Mouse (Mus musculus) layer of hippocampus, postnatal 14 days (tissue): Measurements from ENCODE around the gene Gps2. TPM values are rescaled to one million over a fixed set of nuclear protein-coding genes. Genes with fewer than 3 reads are reported as not detected.

Experiments used
- DNase-seq, 2 experiments: peaks; one replicate each; pipeline ENCODE4 v3.0.0; 2021 to 2022; ENCODE audit warnings: low spot score in 2 of 2, mixed read lengths in 1 of 2
- microRNA-seq, 2 experiments: library from miRNA; unstranded; fragments of <30 nt; microRNA quantifications; one replicate each; pipeline ENCODE4 v1.2.0; 2021
- total RNA-seq, 2 experiments: library from RNA; stranded (reverse); gene quantifications; 2 replicates each; pipeline ENCODE4 v1.2.3; 2021

Gene Gps2
- total RNA-seq, 2 experiments from 2014 or later: 28.5 to 29.3 TPM

DNA sequence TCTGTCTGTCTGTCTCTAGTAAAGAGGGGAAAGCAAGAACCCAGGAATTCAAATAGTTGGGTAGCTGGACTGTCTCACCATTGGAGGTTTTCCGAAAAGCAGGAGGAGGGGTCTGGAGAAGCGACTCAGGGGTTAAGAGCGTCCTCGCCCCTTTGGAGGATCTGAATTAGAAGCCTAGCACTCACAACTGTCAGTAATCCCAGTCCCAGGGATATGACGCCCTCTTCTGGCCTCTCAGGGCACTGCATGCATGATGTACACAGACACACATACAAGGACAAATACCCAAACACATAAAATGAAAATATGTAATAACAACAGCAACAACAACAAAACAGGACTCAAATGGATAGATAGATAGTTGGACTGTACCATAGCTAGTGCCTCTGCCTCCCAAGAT is 46.9 kb downstream of the Gps2 start:
- no peak for DNase-seq

- DNase-seq: no peak
Measured at GRCm38 (mm10) chr11:69961841-69962240, 48.2 kb downstream of the Gps2 start.

- DNase-seq: no peak
Measured at GRCm38 (mm10) chr11:69964650-69965270, 51.1 kb downstream of the Gps2 start, which contains the start of gene Cldn7. Gene Cldn7, plus strand, starts transcription at chr11:69964779.

GRCm38 (mm10) chr11:69965271-69966005 is 51.8 kb downstream of the Gps2 start:
- DNase-seq: no peak

Small RNA genes within 50 kb of the gene (microRNA-seq; reads per million reads assigned to microRNA genes)
- gene Mir6924: 0 reads per million in 2 experiments

Other genes starting within 250 kb of the Gps2 start
- gene Cd68, start 247.7 kb upstream of the Gps2 start, total RNA-seq: 10 to 100 TPM; 13.1 to 18.5 TPM
- 100 to 1,000 TPM; 409 to 418 TPM for gene Eif4a1, start 241.5 kb upstream of the Gps2 start, total RNA-seq
- 10 to 100 TPM; 84.3 to 88.5 TPM for gene Senp3, start 231.8 kb upstream of the Gps2 start, total RNA-seq
- 1 to 10 TPM in 1 of 2 experiments, under 1 TPM in 1; 0.88 to 1.1 TPM for gene Tnfsf13, start 228.1 kb upstream of the Gps2 start, total RNA-seq
- 1 to 10 TPM; 5.8 to 6.5 TPM for gene Tnfsf12, start 218.0 kb upstream of the Gps2 start, total RNA-seq
- gene Tnfsfm13, start 217.8 kb upstream of the Gps2 start, total RNA-seq: 1 to 10 TPM in 1 of 2 experiments, under 1 TPM in 1; 0.45 to 1.0 TPM
- gene Polr2a, start 155.3 kb upstream of the Gps2 start, total RNA-seq: 10 to 100 TPM; 62.8 to 68.5 TPM
- under 1 TPM in 1 of 2 experiments, not detected in 1; 0.21 TPM for gene Slc35g3, start 151.9 kb upstream of the Gps2 start, total RNA-seq
- 10 to 100 TPM; 82.0 to 83.5 TPM for gene Zbtb4, start 148.0 kb upstream of the Gps2 start, total RNA-seq
- 1 to 10 TPM; 1.0 to 1.1 TPM for gene Chrnb1, start 117.9 kb upstream of the Gps2 start, total RNA-seq
- gene Fgf11, start 112.0 kb upstream of the Gps2 start, total RNA-seq: 10 to 100 TPM; 22.8 to 23.7 TPM
- gene Tmem102, start 108.3 kb upstream of the Gps2 start, total RNA-seq: not detected
- gene Gm39566, start 98.6 kb upstream of the Gps2 start, total RNA-seq: not detected
- not detected for gene Spem2, start 95.4 kb upstream of the Gps2 start, total RNA-seq
- gene Spem1, start 91.7 kb upstream of the Gps2 start, total RNA-seq: under 1 TPM; 0.50 to 0.74 TPM
- 100 to 1,000 TPM; 220 to 226 TPM for gene Nlgn2, start 76.1 kb upstream of the Gps2 start, total RNA-seq
- 100 to 1,000 TPM; 150 to 162 TPM for gene Tmem256, start 75.4 kb upstream of the Gps2 start, total RNA-seq
- 10 to 100 TPM; 22.0 to 23.3 TPM for gene Plscr3, start 67.5 kb upstream of the Gps2 start, total RNA-seq
- not detected for gene Tnk1, start 55.2 kb upstream of the Gps2 start, total RNA-seq
- not detected for gene Tmem95, start 35.9 kb upstream of the Gps2 start, total RNA-seq
- 1 to 10 TPM; 1.1 to 1.2 TPM for gene Kctd11, start 32.5 kb upstream of the Gps2 start, total RNA-seq
- under 1 TPM in 1 of 2 experiments, not detected in 1; 0.30 TPM for gene Acap1, start 18.3 kb upstream of the Gps2 start, total RNA-seq
- 1 to 10 TPM; 1.5 to 2.1 TPM for gene 2810408A11Rik, start 12.9 kb upstream of the Gps2 start, total RNA-seq
- 100 to 1,000 TPM; 108 to 124 TPM for gene Neurl4, start 12.8 kb upstream of the Gps2 start, total RNA-seq
- gene Eif5a, start 8.1 kb downstream of the Gps2 start, total RNA-seq: 100 to 1,000 TPM; 446 to 451 TPM
- gene Ybx2, start 21.9 kb downstream of the Gps2 start, total RNA-seq: 1 to 10 TPM; 8.3 to 9.7 TPM
- gene Slc2a4, start 34.3 kb downstream of the Gps2 start, total RNA-seq: 1 to 10 TPM; 1.8 to 3.6 TPM
- gene Cldn7, start 50.9 kb downstream of the Gps2 start, total RNA-seq: not detected
- gene Ctdnep1, start 67.3 kb downstream of the Gps2 start, total RNA-seq: 100 to 1,000 TPM; 108 to 115 TPM
- 10 to 100 TPM; 88.5 to 93.9 TPM for gene Elp5, start 68.6 kb downstream of the Gps2 start, total RNA-seq
- 100 to 1,000 TPM; 221 to 251 TPM for gene Gabarap, start 77.3 kb downstream of the Gps2 start, total RNA-seq
- gene Phf23, start 81.9 kb downstream of the Gps2 start, total RNA-seq: 10 to 100 TPM; 38.0 to 40.0 TPM
- 10 to 100 TPM; 29.3 to 29.7 TPM for gene Dvl2, start 86.7 kb downstream of the Gps2 start, total RNA-seq
- 10 to 100 TPM; 62.3 to 69.2 TPM for gene Acadvl, start 101.5 kb downstream of the Gps2 start, total RNA-seq
- gene Dlg4, start 103.1 kb downstream of the Gps2 start, total RNA-seq: 100 to 1,000 TPM; 845 to 900 TPM
- gene Asgr1, start 140.2 kb downstream of the Gps2 start, total RNA-seq: 1 to 10 TPM in 1 of 2 experiments, under 1 TPM in 1; 0.88 to 1.0 TPM
- not detected for gene Asgr2, start 178.8 kb downstream of the Gps2 start, total RNA-seq
- gene Mgl2, start 216.4 kb downstream of the Gps2 start, total RNA-seq: 1 to 10 TPM in 1 of 2 experiments, under 1 TPM in 1; 0.55 to 1.2 TPM
- gene Clec10a, start 242.3 kb downstream of the Gps2 start, total RNA-seq: 1 to 10 TPM; 1.1 to 2.3 TPM